Mouse (Mus musculus): ENCODE measurements around the gene Polrmt.

The Polrmt gene

GRCm38 (mm10) chr10:79745898-79746773 is at the start of gene Polrmt:
Polrmt (minus strand) TSS chr10:79746581.
- DNase-seq: peak; percentile 97 to 99

DNA sequence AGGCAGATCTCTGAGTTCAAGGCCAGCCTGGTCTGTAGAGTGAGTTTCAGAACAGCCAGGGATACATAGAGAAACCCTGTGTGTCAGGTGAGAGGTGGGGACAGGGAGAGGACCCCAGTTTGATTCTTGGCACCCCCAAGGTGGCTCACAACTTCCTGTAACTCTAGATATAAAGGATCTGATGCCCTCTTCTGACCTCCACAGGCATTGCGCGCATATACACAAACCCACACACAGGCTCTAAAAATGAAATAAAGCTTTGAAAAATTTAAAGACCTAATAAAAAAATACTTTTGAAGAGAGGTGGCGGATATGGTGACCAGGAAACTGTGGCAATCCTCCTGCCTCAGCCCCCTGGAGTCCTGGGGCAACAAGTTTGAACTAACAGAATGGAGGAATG is 49.5 kb upstream of the Polrmt start:
- no peak for DNase-seq

DNA sequence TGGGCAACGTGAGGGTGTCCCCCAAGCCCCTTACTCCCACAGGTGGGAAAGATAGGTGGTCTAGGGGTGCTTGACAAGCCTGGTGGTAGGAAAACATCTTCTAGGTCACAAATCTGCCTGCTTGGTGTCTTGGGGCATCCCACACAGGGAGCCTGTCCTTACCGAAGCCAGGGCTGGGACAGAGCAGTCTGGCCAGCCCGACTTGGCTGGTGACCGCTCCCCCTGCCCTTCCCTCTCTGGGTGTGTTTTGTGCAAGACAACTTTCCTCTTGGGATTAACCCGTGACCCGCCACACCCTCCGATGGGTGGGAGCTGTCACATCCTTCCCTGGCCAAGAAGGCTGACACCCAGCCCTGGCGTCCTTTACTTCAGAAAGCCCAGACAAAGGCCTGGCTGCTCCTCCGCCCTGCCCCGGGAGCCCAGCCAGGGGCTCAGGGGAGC is 48.1 kb upstream of the Polrmt start:
- peak; percentile 89 to 95 for DNase-seq

- DNase-seq: peak; percentile 54 to 74
These were observed 47.5 kb upstream of the Polrmt start for GRCm38 (mm10) chr10:79793738-79794490.

- peak; percentile 86 to 90 for DNase-seq
These were observed 46.8 kb upstream of the Polrmt start, which contains the start of gene Palm for GRCm38 (mm10) chr10:79793051-79793737. Palm (plus strand) TSS chr10:79793572.

DNA sequence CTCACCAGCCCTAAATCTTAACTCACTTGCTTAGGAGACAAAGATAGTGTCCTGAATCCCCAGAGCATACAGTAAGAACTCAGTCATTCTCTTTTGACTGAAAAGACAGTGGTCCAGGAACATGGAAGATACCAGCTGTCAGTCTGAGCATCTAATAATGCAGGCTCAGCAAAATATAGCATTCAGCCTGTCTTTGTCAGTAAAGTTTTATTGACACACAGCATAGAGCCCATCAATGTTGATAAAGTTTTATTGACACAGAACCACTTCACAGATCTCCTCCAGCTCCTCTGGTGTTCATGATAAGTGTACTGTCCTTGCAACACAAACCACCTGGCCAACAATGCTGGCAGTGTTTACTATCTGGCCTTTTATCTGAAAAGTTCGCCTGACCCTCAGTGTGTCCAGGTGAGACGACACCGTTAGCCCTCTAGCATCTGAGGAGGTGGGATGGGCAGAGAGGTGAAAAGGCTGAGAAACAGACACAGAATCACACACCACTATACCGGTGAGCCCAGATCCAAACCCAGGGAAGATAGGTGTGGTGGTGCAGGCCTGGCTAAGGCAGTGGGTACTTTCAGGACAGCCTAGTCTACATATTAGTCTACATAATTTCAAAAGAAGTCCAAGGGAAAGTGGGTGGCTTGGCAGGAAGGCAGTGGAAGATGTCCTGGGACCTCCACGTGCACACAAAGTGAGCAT is 46.1 kb upstream of the Polrmt start:
- DNase-seq: peak in 1 of 2 experiments; percentile 38

DNA sequence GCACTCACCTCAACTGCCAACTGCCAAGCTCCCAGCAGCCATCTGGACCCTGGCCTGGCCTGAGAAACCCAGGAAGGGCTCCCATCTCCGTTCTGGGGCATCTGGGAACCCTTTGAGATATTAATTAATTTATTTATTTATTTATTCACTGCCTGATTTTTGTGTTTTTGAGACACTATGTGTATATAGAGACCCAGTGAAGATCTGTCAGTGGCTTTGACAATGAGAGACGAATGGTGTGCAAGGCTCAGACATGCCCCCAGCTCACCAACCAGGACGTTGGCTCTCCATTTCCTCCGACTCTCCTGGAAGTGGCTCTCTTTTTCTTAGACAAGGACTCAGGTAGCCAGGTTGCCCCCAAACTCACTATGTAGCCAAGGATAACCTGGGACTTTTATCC is 44.5 kb upstream of the Polrmt start, which contains the start of gene Prss57:
Gene Prss57 (minus strand): TSS at position 101 of the 400 bp plus-strand sequence.
- no peak for DNase-seq

DNA sequence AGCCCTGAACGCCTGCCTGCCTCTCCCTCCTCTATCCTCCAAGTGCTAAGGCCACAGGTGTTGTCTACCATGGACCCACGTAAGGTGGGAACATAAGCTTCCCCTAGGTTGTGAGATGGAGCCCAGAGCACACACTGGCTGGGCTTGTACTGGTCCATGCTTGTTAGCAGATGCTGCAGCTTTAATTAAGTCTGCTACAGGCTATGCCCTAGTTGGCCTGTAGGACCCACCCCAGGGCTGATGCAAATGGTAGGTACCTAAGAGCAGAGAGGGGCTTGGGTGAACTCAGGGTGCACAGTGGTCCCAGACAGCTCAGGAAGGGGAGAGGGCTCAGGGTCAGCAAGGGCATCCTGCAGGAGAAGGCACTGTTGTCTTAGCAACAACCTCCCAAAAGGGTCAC is 43.2 kb upstream of the Polrmt start:
- DNase-seq: peak in 1 of 2 experiments; percentile 26

GRCm38 (mm10) chr10:79788386-79789158 is 42.2 kb upstream of the Polrmt start:
- peak; percentile 74 to 94 for DNase-seq

GRCm38 (mm10) chr10:79783920-79784800 is 37.8 kb upstream of the Polrmt start:
- DNase-seq: peak; percentile 44 to 76

GRCm38 (mm10) chr10:79783050-79783449 is 36.7 kb upstream of the Polrmt start:
- peak; percentile 44 to 54 for DNase-seq

GRCm38 (mm10) chr10:79781956-79782355 is 35.6 kb upstream of the Polrmt start:
- DNase-seq: peak in 1 of 2 experiments; percentile 35

DNA sequence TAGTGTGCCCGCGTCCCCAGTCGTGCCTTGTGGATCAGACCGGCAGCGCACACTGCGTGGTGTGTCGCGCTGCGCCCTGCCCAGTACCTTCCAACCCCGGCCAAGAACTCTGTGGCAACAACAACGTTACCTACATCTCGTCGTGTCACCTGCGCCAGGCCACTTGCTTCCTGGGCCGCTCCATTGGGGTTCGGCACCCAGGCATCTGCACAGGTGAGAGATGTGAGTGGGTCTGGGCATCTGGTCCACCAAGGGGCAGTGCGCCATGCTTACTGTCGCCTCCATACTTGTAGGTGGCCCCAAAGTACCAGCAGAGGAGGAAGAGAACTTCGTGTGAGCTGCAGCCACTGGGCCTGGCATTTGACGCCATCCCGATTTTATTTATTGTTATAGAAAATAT is 34.8 kb upstream of the Polrmt start:
- peak in 1 of 2 experiments; percentile 53 for DNase-seq

GRCm38 (mm10) chr10:79780664-79781015 is 34.3 kb upstream of the Polrmt start:
- DNase-seq: peak in 1 of 2 experiments; percentile 79

- peak; percentile 99 for DNase-seq
These were observed 33.6 kb upstream of the Polrmt start for GRCm38 (mm10) chr10:79779784-79780663.

DNA sequence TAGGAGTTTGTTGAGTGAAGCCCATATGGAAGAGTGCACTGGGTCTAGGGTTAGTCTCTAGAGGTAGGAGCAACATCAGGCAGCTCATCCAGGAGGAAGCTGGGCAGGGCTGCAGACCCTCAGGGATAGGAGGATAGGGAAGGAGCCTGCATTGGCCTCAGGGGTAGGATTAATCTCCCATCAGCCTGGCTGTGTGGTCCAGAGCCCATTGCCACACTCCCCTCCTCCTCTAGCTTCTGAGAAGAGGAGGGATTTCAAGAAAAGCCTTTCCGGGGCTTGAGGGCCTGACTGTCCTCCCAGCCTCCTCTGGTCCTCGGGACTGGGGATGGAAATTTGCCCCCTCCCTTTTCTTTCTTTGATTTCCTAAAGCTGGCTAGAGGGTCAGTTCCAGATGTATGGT is 32.8 kb upstream of the Polrmt start:
- DNase-seq: no peak

DNA sequence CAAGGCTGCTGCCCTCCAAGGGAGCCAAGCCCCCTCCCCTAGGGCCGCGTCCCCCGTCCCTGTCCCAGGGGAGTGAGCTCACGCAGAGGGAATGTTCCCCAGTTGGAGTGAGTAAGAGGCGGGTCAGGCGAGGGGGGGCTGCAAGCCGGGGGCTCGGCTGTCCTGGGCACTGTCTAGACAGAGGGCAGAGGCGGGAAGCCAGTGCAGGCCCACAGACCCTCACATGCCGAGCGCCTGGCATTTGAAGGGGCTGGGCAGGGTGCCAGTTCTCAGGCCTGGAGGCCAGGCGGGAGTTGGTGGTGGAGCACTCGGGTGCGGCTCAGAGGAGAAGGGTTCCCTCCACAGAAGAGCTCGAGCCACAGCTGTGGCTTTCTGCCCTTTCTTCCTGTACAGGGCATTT is 31.6 kb upstream of the Polrmt start:
- peak in 1 of 2 experiments; percentile 58 for DNase-seq

DNA sequence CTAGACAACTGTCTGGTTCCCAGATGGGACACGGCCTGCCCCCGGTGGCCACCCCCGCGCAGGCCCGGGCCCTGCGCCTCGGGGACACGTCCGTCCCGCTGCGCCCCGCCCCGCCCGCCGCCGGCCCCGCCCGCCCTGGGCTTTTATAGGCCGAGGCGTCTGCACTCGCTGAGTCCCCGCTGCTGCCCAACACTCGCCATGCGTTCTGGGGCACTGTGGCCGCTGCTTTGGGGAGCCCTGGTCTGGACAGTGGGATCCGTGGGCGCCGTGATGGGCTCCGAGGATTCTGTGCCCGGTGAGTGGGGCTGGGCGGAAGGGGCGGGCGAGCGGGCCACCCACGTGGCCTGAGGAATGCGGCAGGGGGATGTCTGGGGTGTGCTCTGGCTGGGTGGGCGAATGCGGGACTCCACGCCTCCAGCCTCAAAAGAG is 30.7 kb upstream of the Polrmt start, which contains the start of gene Fstl3:
Gene Fstl3 (plus strand): TSS at position 170 of the 429 bp plus-strand sequence.
- DNase-seq: no peak
